ENCODE assay signal across 13 mouse cellular contexts in genomic region chr5:23165947-23166350, GRCm38 (mm10).
A peak's percentile ranks its signal among the peaks of the same experiment; 100 is the strongest.
DNase-seq lines count a peak whose midpoint lies in the region; ATAC-seq and TF ChIP-seq lines count a peak whose summit lies in the region.
"Had no signal": no experiment of that assay in that cellular context is flagged by ENCODE, and none has a peak within 500 bp of the region (broad histone marks: within the 10 kb centered on the region; RNA-seq: fewer than 3 reads in every experiment).

No protein-coding gene starts in this region.

- no peak for TF ChIP-seq CTCF in midbrain, postnatal 0 days (IDR thresholded peaks at IDR 0.05)

- peak; percentile 80 for ATAC-seq in forebrain, embryonic 13.5 days
- ATAC-seq in hindbrain, embryonic 13.5 days (ENCODE audit: low FRiP score), result peak; percentile 75
- ATAC-seq in midbrain, postnatal 0 days (ENCODE audit: low FRiP score), result peak; percentile 62
- ATAC-seq in kidney, embryonic 14.5 days (ENCODE audit: low FRiP score, low TSS enrichment), result no peak
- ATAC-seq: CD4-positive, CD25-positive, alpha-beta regulatory T cell, adult 4 months; intestine, embryonic 15.5 days had no signal

- no peaks in the 10 kb centered on the region for H3K9me3 ChIP-seq in forebrain, embryonic 13.5 days (replicated peaks)
- H3K9me3 ChIP-seq in hindbrain, embryonic 13.5 days, result no peaks in the 10 kb centered on the region
- H3K9me3 ChIP-seq in midbrain, postnatal 0 days (ENCODE audit: low read length), result no peaks in the 10 kb centered on the region
- H3K9me3 ChIP-seq in kidney, embryonic 14.5 days (ENCODE audit: control insufficient read depth, low read length), result no peaks in the 10 kb centered on the region
- H3K9me3 ChIP-seq: embryonic facial prominence, embryonic 15.5 days; intestine, embryonic 15.5 days had no signal

- no peak overlapping the region for H3K9ac ChIP-seq in forebrain, embryonic 13.5 days
- 0 out of 2 replicates have a peak overlapping the region, but pooled peaks have one; percentile 9 for H3K9ac ChIP-seq in hindbrain, embryonic 13.5 days
- peak overlapping the region; percentile 19; the same call in 1 of the 2 replicates for H3K9ac ChIP-seq in midbrain, postnatal 0 days (replicated peaks; ENCODE audit: low read length, poor library complexity, severe bottlenecking)
- no peak overlapping the region for H3K9ac ChIP-seq in kidney, embryonic 14.5 days (ENCODE audit: low read depth, low read length)
- H3K9ac ChIP-seq: embryonic facial prominence, embryonic 15.5 days; heart, embryonic 12.5 days; intestine, embryonic 15.5 days had no signal

- H3K4me3 ChIP-seq in forebrain, embryonic 13.5 days, result no peak overlapping the region
- H3K4me3 ChIP-seq in hindbrain, embryonic 13.5 days, result no peak overlapping the region
- H3K4me3 ChIP-seq in midbrain, postnatal 0 days (ENCODE audit: low read depth, low read length), result no peak overlapping the region
- no peak overlapping the region for H3K4me3 ChIP-seq in kidney, embryonic 14.5 days (ENCODE audit: low read length)
- H3K4me3 ChIP-seq: embryonic facial prominence, embryonic 15.5 days; heart, embryonic 12.5 days; intestine, embryonic 15.5 days had no signal

- peak overlapping the region; percentile 30 for H3K4me2 ChIP-seq in forebrain, embryonic 13.5 days
- peak overlapping the region; percentile 35 for H3K4me2 ChIP-seq in hindbrain, embryonic 13.5 days
- peak overlapping the region; percentile 6; the same call in 1 of the 2 replicates for H3K4me2 ChIP-seq in midbrain, postnatal 0 days (ENCODE audit: low read depth, low read length, poor library complexity, severe bottlenecking)
- H3K4me2 ChIP-seq in kidney, embryonic 14.5 days (replicated peaks; ENCODE audit: low read depth, low read length), result no peak overlapping the region
- H3K4me2 ChIP-seq: embryonic facial prominence, embryonic 15.5 days; heart, embryonic 12.5 days; intestine, embryonic 15.5 days had no signal

- DNase-seq in layer of hippocampus, adult 18-20 months (ENCODE audit: low spot score in 2 of 2), result peak; percentile 3 to 20
- no peak for DNase-seq in layer of hippocampus, postnatal 36 days
- peak; percentile 79 for DNase-seq in midbrain, postnatal 0 days (ENCODE audit: low spot score)
- no peak for DNase-seq in cerebellum, adult 8-10 months
- no peak for DNase-seq in adrenal gland, postnatal 25 days
- DNase-seq: lung, postnatal 14 days had no signal

- 8% methylated on average over 6 of the region's 6 CpGs for WGBS in forebrain, embryonic 13.5 days
- WGBS in hindbrain, embryonic 13.5 days, result 16% methylated on average over 6 of the region's 6 CpGs
- 11% methylated on average over 6 of the region's 6 CpGs for WGBS in midbrain, postnatal 0 days
- 51% methylated on average over 6 of the region's 6 CpGs for WGBS in kidney, embryonic 14.5 days

- H3K27ac ChIP-seq in forebrain, embryonic 13.5 days, result peak overlapping the region; percentile 62
- H3K27ac ChIP-seq in hindbrain, embryonic 13.5 days, result peak overlapping the region; percentile 45; the same call in 1 of the 2 replicates
- H3K27ac ChIP-seq in midbrain, postnatal 0 days (ENCODE audit: low read depth, low read length), result peak overlapping the region; percentile 47
- no peak overlapping the region for H3K27ac ChIP-seq in kidney, embryonic 14.5 days (ENCODE audit: low read depth, low read length)
- H3K27ac ChIP-seq: embryonic facial prominence, embryonic 15.5 days; intestine, embryonic 15.5 days had no signal

- no peaks in the 10 kb centered on the region for H3K27me3 ChIP-seq in forebrain, embryonic 13.5 days
- H3K27me3 ChIP-seq in hindbrain, embryonic 13.5 days, result no peaks in the 10 kb centered on the region
- no peaks in the 10 kb centered on the region for H3K27me3 ChIP-seq in midbrain, postnatal 0 days (ENCODE audit: insufficient read depth, low read length)
- no peaks in the 10 kb centered on the region for H3K27me3 ChIP-seq in kidney, embryonic 14.5 days (ENCODE audit: control insufficient read depth, insufficient read depth, low read length)
- H3K27me3 ChIP-seq: embryonic facial prominence, embryonic 15.5 days; heart, embryonic 12.5 days; intestine, embryonic 15.5 days had no signal

- H3K36me3 ChIP-seq in forebrain, embryonic 13.5 days (ENCODE audit: poor library complexity, severe bottlenecking), result no peaks in the 10 kb centered on the region
- no peaks in the 10 kb centered on the region for H3K36me3 ChIP-seq in hindbrain, embryonic 13.5 days
- H3K36me3 ChIP-seq in midbrain, postnatal 0 days (ENCODE audit: insufficient read depth, low read length), result no peaks in the 10 kb centered on the region
- H3K36me3 ChIP-seq in kidney, embryonic 14.5 days (ENCODE audit: control insufficient read depth, insufficient read depth, low read length), result no peaks in the 10 kb centered on the region
- H3K36me3 ChIP-seq: embryonic facial prominence, embryonic 15.5 days; heart, embryonic 12.5 days; intestine, embryonic 15.5 days had no signal

- H3K4me1 ChIP-seq in forebrain, embryonic 13.5 days, result peaks cover 12% of the 10 kb centered on the region
- H3K4me1 ChIP-seq in hindbrain, embryonic 13.5 days (replicated peaks), result peaks cover 20% of the 10 kb centered on the region
- H3K4me1 ChIP-seq in midbrain, postnatal 0 days (ENCODE audit: insufficient read depth, low read length), result no peaks in the 10 kb centered on the region
- H3K4me1 ChIP-seq in kidney, embryonic 14.5 days (ENCODE audit: control insufficient read depth, insufficient read depth, low read length), result no peaks in the 10 kb centered on the region
- H3K4me1 ChIP-seq: embryonic facial prominence, embryonic 15.5 days; heart, embryonic 12.5 days; intestine, embryonic 15.5 days had no signal

Comparison
In these comparisons a context has a peak if more than half of its experiments do, and no peak if none do; other contexts are left out.
1. DNase-seq: peak in layer of hippocampus, adult 18-20 months (2 of 2) and midbrain, postnatal 0 days (single experiment); none in layer of hippocampus, postnatal 36 days (0 of 2), cerebellum, adult 8-10 months (single experiment) and adrenal gland, postnatal 25 days (single experiment).
2. H3K9ac ChIP-seq: peak in hindbrain, embryonic 13.5 days (single experiment) and midbrain, postnatal 0 days (single experiment); none in forebrain, embryonic 13.5 days (single experiment) and kidney, embryonic 14.5 days (single experiment).